Mouse (Mus musculus) CH12.LX (cell line): ENCODE data around the gene Grm7. TPM values are rescaled to one million over a fixed set of nuclear protein-coding genes. Genes with fewer than 3 reads are reported as not detected.

Source experiments
- DNase-seq: peaks from one replicate; pipeline ENCODE4 v3.0.0-alpha.2; 2013; ENCODE audit errors: extremely low read depth
- H3K27ac ChIP-seq: 2 replicates; pipeline ENCODE4 v1.5.1; 2012; ENCODE audit warnings: low read depth, mild to moderate bottlenecking, control low read depth, moderate library complexity; ENCODE audit not compliant: insufficient read depth
- H3K27me3 ChIP-seq: replicated peaks from 2 replicates; pipeline ENCODE3; 2012; ENCODE audit warnings: inconsistent platforms
- H3K36me3 ChIP-seq, 2 experiments: replicated peaks in 1 of 2; 2 replicates each; pipeline versions ENCODE3 to v1.6.1; 2012; ENCODE audit warnings: inconsistent platforms in 1 of 2, low read length in 1 of 2, mild to moderate bottlenecking in 1 of 2, mixed read lengths in 1 of 2, moderate library complexity in 1 of 2; ENCODE audit not compliant: control insufficient read depth in 1 of 2, insufficient read depth in 1 of 2
- H3K4me1 ChIP-seq, 2 experiments: 2 replicates each; pipeline ENCODE4 v1.6.1; 2012; ENCODE audit warnings: inconsistent platforms in 1 of 2, moderate library complexity in 1 of 2; ENCODE audit not compliant: insufficient read depth in 2 of 2, control insufficient read depth in 1 of 2
- H3K4me2 ChIP-seq: 2 replicates; pipeline ENCODE4 v1.6.1; 2012; ENCODE audit warnings: low read depth, mild to moderate bottlenecking, control low read depth; ENCODE audit not compliant: poor library complexity, insufficient read depth, severe bottlenecking
- H3K4me3 ChIP-seq, 3 experiments: fragments of 150-350 bp in 1 of 3; sonication (generic) in 1 of 3; replicated peaks in 1 of 3; 2 replicates each; pipeline versions ENCODE3 to v1.5.1; 2011 to 2012; ENCODE audit warnings: low read depth in 2 of 3, low read length in 2 of 3, mild to moderate bottlenecking in 2 of 3, moderate library complexity in 2 of 3, control low read depth in 1 of 3, improper control_type of control experiment in 1 of 3, inconsistent platforms in 1 of 3, mixed read lengths in 1 of 3; ENCODE audit not compliant: poor library complexity in 1 of 3
- H3K79me2 ChIP-seq: replicated peaks from 2 replicates; pipeline ENCODE4 v1.6.1; 2012; ENCODE audit warnings: mild to moderate bottlenecking, moderate library complexity; ENCODE audit not compliant: control insufficient read depth, poor library complexity, insufficient read depth, severe bottlenecking; ENCODE audit errors: extremely low read depth
- H3K9ac ChIP-seq: 2 replicates; pipeline ENCODE4 v1.6.1; 2012; ENCODE audit warnings: low read depth, mild to moderate bottlenecking, control low read depth, moderate library complexity; ENCODE audit not compliant: insufficient read depth
- H3K9me3 ChIP-seq: replicated peaks from 2 replicates; pipeline ENCODE3; 2012; ENCODE audit warnings: low read length, inconsistent platforms, mixed read lengths
- CHD1 ChIP-seq: IDR thresholded peaks from 2 replicates; pipeline ENCODE4 v1.6.1; 2012; ENCODE audit warnings: low read depth, low read length, improper control_type of control experiment, inconsistent platforms
- CHD2 ChIP-seq: IDR thresholded peaks from 2 replicates; pipeline ENCODE4 v1.6.1; 2011; ENCODE audit warnings: low read length, improper control_type of control experiment
- E2F4 ChIP-seq: IDR thresholded peaks from 2 replicates; pipeline ENCODE4 v1.6.1; 2011; ENCODE audit warnings: low read depth, low read length, improper control_type of control experiment; ENCODE audit not compliant: insufficient replicate concordance
- ELF1 ChIP-seq: IDR thresholded peaks from 2 replicates; pipeline ENCODE4 v1.6.1; 2014; ENCODE audit warnings: low read depth, mild to moderate bottlenecking, inconsistent platforms, low read length, improper control_type of control experiment
- EP300 ChIP-seq: IDR thresholded peaks from 2 replicates; pipeline ENCODE4 v1.6.1; 2011; ENCODE audit warnings: low read length, improper control_type of control experiment
- GABPA ChIP-seq: IDR thresholded peaks from 2 replicates; pipeline ENCODE4 v1.6.1; 2012; ENCODE audit warnings: low read depth, low read length, improper control_type of control experiment, inconsistent platforms; ENCODE audit not compliant: insufficient replicate concordance
- HCFC1 ChIP-seq: IDR thresholded peaks from 2 replicates; pipeline ENCODE4 v1.6.1; 2012; ENCODE audit warnings: low read depth, mild to moderate bottlenecking, inconsistent platforms, low read length, improper control_type of control experiment
- IRF4 ChIP-seq: IDR thresholded peaks from 2 replicates; pipeline ENCODE4 v1.6.1; 2014; ENCODE audit warnings: low read depth, mild to moderate bottlenecking, inconsistent platforms, low read length, improper control_type of control experiment
- JUN ChIP-seq: IDR thresholded peaks from 2 replicates; pipeline ENCODE4 v1.6.1; 2011; ENCODE audit warnings: low read depth, mild to moderate bottlenecking, low read length, improper control_type of control experiment, moderate library complexity; ENCODE audit not compliant: insufficient read depth
- JUND ChIP-seq: conservative IDR thresholded peaks from 2 replicates; pipeline ENCODE4 v1.6.1; 2011; ENCODE audit warnings: low read depth, low read length, improper control_type of control experiment
- MAFK ChIP-seq: IDR thresholded peaks from 2 replicates; pipeline ENCODE4 v1.6.1; 2011; ENCODE audit warnings: low read length, improper control_type of control experiment; ENCODE audit not compliant: insufficient replicate concordance
- MAX ChIP-seq: IDR thresholded peaks from 2 replicates; pipeline ENCODE4 v1.6.1; 2011; ENCODE audit warnings: low read length, improper control_type of control experiment
- MYC ChIP-seq: IDR thresholded peaks from 2 replicates; pipeline ENCODE4 v1.6.1; 2011; ENCODE audit warnings: low read depth, mild to moderate bottlenecking, improper control_type of control experiment, low read length
- NELFE ChIP-seq: IDR thresholded peaks from 2 replicates; pipeline ENCODE4 v1.6.1; 2011; ENCODE audit warnings: low read depth, low read length, improper control_type of control experiment
- PAX5 ChIP-seq: IDR thresholded peaks from 2 replicates; pipeline ENCODE4 v1.6.1; 2012; ENCODE audit warnings: low read length, inconsistent platforms, mixed read lengths
- POLR2A ChIP-seq: IDR thresholded peaks from 2 replicates; pipeline ENCODE4 v1.6.1; 2011; ENCODE audit warnings: low read depth, mild to moderate bottlenecking, improper control_type of control experiment, low read length
- POLR2AphosphoS2 ChIP-seq: IDR thresholded peaks from 2 replicates; pipeline ENCODE4 v1.6.1; 2011; ENCODE audit warnings: low read depth, low read length, improper control_type of control experiment
- RCOR1 ChIP-seq: conservative IDR thresholded peaks from 2 replicates; pipeline ENCODE4 v1.6.1; 2012; ENCODE audit warnings: low read depth, mild to moderate bottlenecking, inconsistent platforms, low read length, improper control_type of control experiment
- SIN3A ChIP-seq: IDR thresholded peaks from 2 replicates; pipeline ENCODE4 v1.6.1; 2012; ENCODE audit warnings: low read length, improper control_type of control experiment, inconsistent platforms
- SMC3 ChIP-seq: IDR thresholded peaks from 2 replicates; pipeline ENCODE4 v1.6.1; 2011; ENCODE audit warnings: low read depth, low read length, improper control_type of control experiment
- TBP ChIP-seq: conservative IDR thresholded peaks from 2 replicates; pipeline ENCODE4 v1.6.1; 2011; ENCODE audit warnings: low read depth, low read length, improper control_type of control experiment
- TCF12 ChIP-seq: IDR thresholded peaks from 2 replicates; pipeline ENCODE4 v1.6.1; 2014; ENCODE audit warnings: low read depth, mild to moderate bottlenecking, inconsistent platforms, low read length, improper control_type of control experiment
- UBTF ChIP-seq: IDR thresholded peaks from 2 replicates; pipeline ENCODE4 v1.6.1; 2012; ENCODE audit warnings: low read depth, mild to moderate bottlenecking, inconsistent platforms, low read length, improper control_type of control experiment, moderate library complexity
- USF2 ChIP-seq: conservative IDR thresholded peaks from 2 replicates; pipeline ENCODE4 v1.6.1; 2011; ENCODE audit warnings: low read depth, low read length, improper control_type of control experiment
- ZC3H11A ChIP-seq: IDR thresholded peaks from 2 replicates; pipeline ENCODE4 v1.6.1; 2012; ENCODE audit warnings: low read depth, mild to moderate bottlenecking, inconsistent platforms, low read length, improper control_type of control experiment
- ZMIZ1 ChIP-seq: IDR thresholded peaks from 2 replicates; pipeline ENCODE4 v1.6.1; 2012; ENCODE audit warnings: low read depth, mild to moderate bottlenecking, inconsistent platforms, low read length, improper control_type of control experiment
- dilution Hi-C: fragments of 300-500 bp; cut with MboI; formaldehyde crosslinking; loops from 2 replicates; pipeline ENCODE4 v1.14.3; 2020; ENCODE audit warnings: low sequenced_read_pairs; ENCODE audit not compliant: extremely low pct_unique_long_range_greater_than_20kb, extremely low pct_ligation_motif_present
- in situ Hi-C: fragments of 300-500 bp; cut with MboI; formaldehyde crosslinking; loops from 3 replicates; pipeline ENCODE4 v1.14.3; 2019; ENCODE audit warnings: low sequenced_read_pairs, low pct_ligation_motif_present, low pct_unique_long_range_greater_than_20kb, mixed read lengths
- polyA plus RNA-seq: library from polyadenylated mRNA; unstranded; fragments of >175 nt; gene quantifications from 2 replicates; pipeline ENCODE4 v1.2.1, GENCODE M21; 2012; ENCODE audit warnings: low read depth; ENCODE audit not compliant: insufficient read length
- total RNA-seq, 2 experiments: library from RNA; depleted of rRNA; stranded (reverse); fragments of 300-350 nt in 1 of 2; fragments of >200 nt in 1 of 2; gene quantifications; 2 replicates each; pipeline ENCODE4 v1.2.3; 2012 to 2014

Grm7 gene
- total and polyA plus RNA-seq, 3 experiments: not detected

DNA sequence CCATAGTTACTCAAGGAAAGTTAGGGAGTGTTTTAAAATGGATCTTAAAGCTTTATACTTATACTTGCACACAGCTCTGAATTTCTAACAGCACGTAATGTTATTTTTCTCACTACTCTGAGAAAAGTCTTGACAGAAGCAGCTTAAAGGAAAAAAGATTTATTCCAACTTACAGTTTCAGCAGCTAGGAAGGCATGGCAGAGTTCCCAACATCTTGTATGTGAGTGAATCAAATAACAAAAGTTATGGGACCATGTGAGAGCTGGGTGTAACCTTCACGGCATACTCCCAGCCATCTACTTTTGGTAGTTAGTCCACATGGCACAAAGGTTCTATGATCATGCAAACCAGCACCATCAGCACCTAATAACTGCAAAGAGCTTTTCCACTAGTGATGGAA, 172.9 kb downstream of the Grm7 start:
- no peak for DNase-seq
- dilution Hi-C loops: no loop called here
- Histone ChIP-seq H3K36me3 (no peaks in the 10 kb centered on the region), H3K27me3 (no peaks in the 10 kb centered on the region)
- no peak for TF ChIP-seq POLR2A
- no peak for TF ChIP-seq TCF12
- TF ChIP-seq POLR2AphosphoS2: no peak
- TF ChIP-seq MYC: no peak
- no peak for TF ChIP-seq NELFE
- no peak for TF ChIP-seq UBTF
- no peak for TF ChIP-seq ZMIZ1
- TF ChIP-seq ELF1: no peak
- TF ChIP-seq RCOR1: no peak
- no peak for TF ChIP-seq CHD2
- no peak for TF ChIP-seq ZC3H11A
- TF ChIP-seq GABPA: no peak
- TF ChIP-seq PAX5: no peak
- TF ChIP-seq USF2: no peak
- TF ChIP-seq IRF4: no peak
- TF ChIP-seq MAX: no peak
- no peak for TF ChIP-seq E2F4
- TF ChIP-seq, all 38 proteins: peak for 0
- no peak overlapping the region for H3K27ac ChIP-seq
- H3K9me3 ChIP-seq: peaks cover 30% of the 10 kb centered on the region
- in situ Hi-C loops: no loop called here
- no peak overlapping the region for H3K4me3 ChIP-seq
- no peaks in the 10 kb centered on the region for H3K79me2 ChIP-seq
- no peak overlapping the region for H3K9ac ChIP-seq
- H3K4me1 ChIP-seq: no peaks in the 10 kb centered on the region
- H3K4me2 ChIP-seq: no peak overlapping the region

DNA sequence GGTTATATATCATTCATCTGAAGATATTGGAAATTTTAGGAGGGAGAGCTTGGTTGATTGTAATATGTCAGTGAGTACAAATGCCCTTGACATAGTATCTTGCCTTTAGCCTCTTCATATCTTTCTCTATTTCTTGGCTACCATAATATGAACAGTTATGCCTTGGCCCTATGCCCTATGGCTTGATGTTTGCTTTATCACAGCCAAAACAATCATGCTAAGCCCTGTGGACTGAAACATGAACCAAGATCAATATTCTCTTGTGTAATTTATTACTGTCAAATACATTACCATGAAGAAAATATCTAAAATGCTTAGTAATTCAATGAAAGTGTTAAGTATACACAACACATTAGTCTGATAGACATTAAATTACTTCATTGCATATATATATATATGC, 222.9 kb downstream of the Grm7 start:
- no peak for TF ChIP-seq SMC3
- no peak for TF ChIP-seq SIN3A
- no peak for TF ChIP-seq NELFE
- no peak for TF ChIP-seq TCF12
- no peak for TF ChIP-seq GABPA
- no peak for TF ChIP-seq IRF4
- no peak for TF ChIP-seq PAX5
- no peak for TF ChIP-seq CHD1
- no peak for TF ChIP-seq RCOR1
- TF ChIP-seq JUND: no peak
- no peak for TF ChIP-seq ELF1
- TF ChIP-seq MAFK: no peak
- TF ChIP-seq EP300: no peak
- TF ChIP-seq JUN: no peak
- no peak for TF ChIP-seq USF2
- TF ChIP-seq POLR2AphosphoS2: no peak
- TF ChIP-seq HCFC1: no peak
- no peak for TF ChIP-seq TBP
- TF ChIP-seq ZMIZ1: no peak
- Histone ChIP-seq H3K9me3 (peaks cover 19% of the 10 kb centered on the region), H3K9ac (no peak overlapping the region), H3K4me1 (no peaks in the 10 kb centered on the region), H3K4me2 (no peak overlapping the region), H3K27me3 (no peaks in the 10 kb centered on the region), H3K27ac (no peak overlapping the region), H3K4me3 (no peak overlapping the region), H3K36me3 (no peaks in the 10 kb centered on the region), H3K79me2 (no peaks in the 10 kb centered on the region)
- DNase-seq: no peak
- in situ Hi-C loops (no loop called here), dilution Hi-C loops (no loop called here)
